Mouse (Mus musculus) adrenal gland, postnatal 14 days (tissue): ENCODE results near the gene Rab40c. TPM values are rescaled to one million over a fixed set of nuclear protein-coding genes. Genes with fewer than 3 reads are reported as not detected.

ENCODE experiments used
- total RNA-seq: library from RNA; stranded (reverse); gene quantifications from 2 replicates; pipeline ENCODE4 v1.2.3, GENCODE M21; 2021

Gene Rab40c
- total RNA-seq, 1 experiment from 2014 or later, result 19.8 TPM

Other genes with a start within 250 kb of the Rab40c start
- not detected in 2 replicates for gene Gng13, start 202.6 kb downstream of the Rab40c start, total RNA-seq
- 4.4 and 5.0 TPM in 2 replicates for gene Chtf18, start 192.3 kb downstream of the Rab40c start, total RNA-seq
- 9.9 and 10.7 TPM in 2 replicates for gene Rpusd1, start 192.1 kb downstream of the Rab40c start, total RNA-seq
- not detected in 2 replicates for gene Mslnl, start 183.7 kb downstream of the Rab40c start, total RNA-seq
- gene Msln, start 165.3 kb downstream of the Rab40c start, total RNA-seq, result 13.0 and 14.3 TPM in 2 replicates
- 30.6 and 35.3 TPM in 2 replicates for gene Narfl, start 146.0 kb downstream of the Rab40c start, total RNA-seq
- 21.8 and 27.2 TPM in 2 replicates for gene Haghl, start 134.1 kb downstream of the Rab40c start, total RNA-seq
- gene Ccdc78, start 133.1 kb downstream of the Rab40c start, total RNA-seq, result not detected in 2 replicates
- 55.4 and 60.2 TPM in 2 replicates for gene Fam173a, start 126.8 kb downstream of the Rab40c start, total RNA-seq
- not detected in 2 replicates for gene AC134908.4, start 124.1 kb downstream of the Rab40c start, total RNA-seq
- gene Metrn, start 122.6 kb downstream of the Rab40c start, total RNA-seq, result 24.7 and 27.3 TPM in 2 replicates
- 18.8 and 24.9 TPM in 2 replicates for gene Fbxl16, start 110.6 kb downstream of the Rab40c start, total RNA-seq
- 17.4 and 19.5 TPM in 2 replicates for gene Wdr24, start 96.1 kb downstream of the Rab40c start, total RNA-seq
- 68.2 and 71.0 TPM in 2 replicates for gene Jmjd8, start 90.9 kb downstream of the Rab40c start, total RNA-seq
- 149 and 160 TPM in 2 replicates for gene Stub1, start 86.3 kb downstream of the Rab40c start, total RNA-seq
- 12.9 and 14.9 TPM in 2 replicates for gene Rhbdl1, start 82.4 kb downstream of the Rab40c start, total RNA-seq
- 10.9 and 11.8 TPM in 2 replicates for gene Gm20683, start 78.0 kb downstream of the Rab40c start, total RNA-seq
- gene Rhot2, start 74.9 kb downstream of the Rab40c start, total RNA-seq, result 95.9 and 108 TPM in 2 replicates
- gene Wdr90, start 58.2 kb downstream of the Rab40c start, total RNA-seq, result 23.1 and 23.2 TPM in 2 replicates
- 336 and 337 TPM in 2 replicates for gene Mcrip2, start 51.0 kb downstream of the Rab40c start, total RNA-seq
- 72.1 and 88.0 TPM in 2 replicates for gene Mettl26, start 44.7 kb downstream of the Rab40c start, total RNA-seq
- 1.2 and 1.5 TPM in 2 replicates for gene Wfikkn1, start 38.9 kb downstream of the Rab40c start, total RNA-seq
- 112 and 122 TPM in 2 replicates for gene Pigq, start 25.2 kb upstream of the Rab40c start, total RNA-seq
- gene Nhlrc4, start 25.2 kb upstream of the Rab40c start, total RNA-seq, result 0.15 TPM in 1 of 2 replicates, not detected in the other
- not detected in 2 replicates for gene A930017K11Rik, start 32.8 kb upstream of the Rab40c start, total RNA-seq
- 18.8 and 23.8 TPM in 2 replicates for gene Capn15, start 66.1 kb upstream of the Rab40c start, total RNA-seq
- 18.6 and 19.0 TPM in 2 replicates for gene Rab11fip3, start 149.8 kb upstream of the Rab40c start, total RNA-seq
- 34.2 and 42.3 TPM in 2 replicates for gene Decr2, start 170.6 kb upstream of the Rab40c start, total RNA-seq
- 2.6 and 2.7 TPM in 2 replicates for gene Nme4, start 175.9 kb upstream of the Rab40c start, total RNA-seq
- gene Tmem8, start 193.6 kb upstream of the Rab40c start, total RNA-seq, result 5.0 and 5.8 TPM in 2 replicates
- gene Mrpl28, start 203.8 kb upstream of the Rab40c start, total RNA-seq, result 77.5 and 87.3 TPM in 2 replicates
- gene Axin1, start 219.0 kb upstream of the Rab40c start, total RNA-seq, result 32.8 and 43.1 TPM in 2 replicates